Mouse (Mus musculus) heart, adult 8-10 months (tissue): ENCODE measurements around the gene Hoxd11. TPM values are rescaled to one million over a fixed set of nuclear protein-coding genes. Genes with fewer than 3 reads are reported as not detected.

Experiments
- DNase-seq: peaks from one replicate; pipeline ENCODE4 v3.0.0; 2022; ENCODE audit warnings: low spot score
- total RNA-seq, 4 experiments: library from RNA; stranded (reverse); gene quantifications; 2 replicates each; pipeline ENCODE4 v1.2.4; 2022

Gene Hoxd11
- total RNA-seq, 4 experiments from 2014 or later: not detected

GRCm38 (mm10) chr2:74709465-74710419 is 30.4 kb downstream of the Hoxd11 start:
- no peak for DNase-seq

GRCm38 (mm10) chr2:74710929-74711543 is 31.7 kb downstream of the Hoxd11 start:
- no peak for DNase-seq

GRCm38 (mm10) chr2:74711721-74712621 is 32.6 kb downstream of the Hoxd11 start, which contains the start of the genes Hoxd3 and Hoxd4:
TSS of gene Hoxd3 (plus strand) at chr2:74711927.
TSS of gene Hoxd4 (plus strand) at chr2:74711929.
- DNase-seq: no peak

- no peak for DNase-seq
Observed at GRCm38 (mm10) chr2:74713239-74714150, 34.1 kb downstream of the Hoxd11 start.

GRCm38 (mm10) chr2:74714156-74714789 is 34.9 kb downstream of the Hoxd11 start:
- no peak for DNase-seq

GRCm38 (mm10) chr2:74714881-74715280 is 35.5 kb downstream of the Hoxd11 start:
- DNase-seq: no peak

- peak; percentile 84 for DNase-seq
Observed at GRCm38 (mm10) chr2:74715504-74716241, 36.3 kb downstream of the Hoxd11 start.

- DNase-seq: no peak
Observed at GRCm38 (mm10) chr2:74720384-74720783, 41.0 kb downstream of the Hoxd11 start.

GRCm38 (mm10) chr2:74720955-74721491 is 41.7 kb downstream of the Hoxd11 start:
- no peak for DNase-seq

GRCm38 (mm10) chr2:74721882-74722281 is 42.5 kb downstream of the Hoxd11 start:
- DNase-seq: no peak

GRCm38 (mm10) chr2:74722949-74723348 is 43.6 kb downstream of the Hoxd11 start:
- no peak for DNase-seq

- no peak for DNase-seq
Observed at GRCm38 (mm10) chr2:74724244-74725015, 45.1 kb downstream of the Hoxd11 start.

GRCm38 (mm10) chr2:74725171-74725570 is 45.8 kb downstream of the Hoxd11 start:
- DNase-seq: no peak

GRCm38 (mm10) chr2:74726551-74726950 is 47.2 kb downstream of the Hoxd11 start, which contains the start of gene Gm28230:
TSS of gene Gm28230 (plus strand) at chr2:74726728.
- DNase-seq: no peak

- no peak for DNase-seq
Observed at GRCm38 (mm10) chr2:74726973-74727639, 47.7 kb downstream of the Hoxd11 start.

GRCm38 (mm10) chr2:74727640-74728302 is 48.4 kb downstream of the Hoxd11 start:
- no peak for DNase-seq

- DNase-seq: no peak
Observed at GRCm38 (mm10) chr2:74728303-74728680, 48.9 kb downstream of the Hoxd11 start.
